ENCODE assay signal across 14 mouse cellular contexts in genomic region chr2:162987218-162987617, GRCm38 (mm10). TPM values are rescaled to one million over a fixed set of nuclear protein-coding genes. Genes with fewer than 3 reads are reported as not detected.
DNase-seq lines count a peak whose midpoint lies in the region; ATAC-seq and TF ChIP-seq lines count a peak whose summit lies in the region.
"Had no signal": no experiment of that assay in that cellular context is flagged by ENCODE, and none has a peak within 500 bp of the region (broad histone marks: within the 10 kb centered on the region; RNA-seq: fewer than 3 reads in every experiment).

TSS of gene Sgk2 (plus strand) at chr2:162987330.

- peak within 1 kb of the TSS; percentile 56 for H3K4me3 ChIP-seq in kidney, adult 2 months (ENCODE audit: insufficient read depth, low read depth, low read length)
- no peak within 1 kb of the TSS for H3K4me3 ChIP-seq in stomach, embryonic 14.5 days (ENCODE audit: low read depth, low read length)
- no peak within 1 kb of the TSS for H3K4me3 ChIP-seq in midbrain, embryonic 16.5 days (ENCODE audit: low read depth, low read length)
- H3K4me3 ChIP-seq: heart, embryonic 10.5 days; hindbrain, embryonic 10.5 days; midbrain, embryonic 13.5 days had no signal

- H3K27ac ChIP-seq in kidney, adult 2 months (ENCODE audit: insufficient read depth, low read depth, low read length): peak within 1 kb of the TSS; percentile 95
- H3K27ac ChIP-seq in stomach, embryonic 14.5 days (ENCODE audit: low read length): no peak within 1 kb of the TSS
- H3K27ac ChIP-seq in midbrain, embryonic 16.5 days (ENCODE audit: low read length): no peak within 1 kb of the TSS
- H3K27ac ChIP-seq: heart, embryonic 10.5 days; hindbrain, embryonic 10.5 days; midbrain, embryonic 13.5 days had no signal

- no peaks in the 10 kb centered on the region for H3K27me3 ChIP-seq in kidney, adult 2 months (replicated peaks; ENCODE audit: control insufficient read depth, insufficient read depth, low read length)
- no peaks in the 10 kb centered on the region for H3K27me3 ChIP-seq in stomach, embryonic 14.5 days (ENCODE audit: control insufficient read depth, insufficient read depth, low read length)
- no peaks in the 10 kb centered on the region; the same call in none of the 2 replicates for H3K27me3 ChIP-seq in midbrain, embryonic 16.5 days (ENCODE audit: control insufficient read depth, insufficient read depth, low read depth, low read length)
- H3K27me3 ChIP-seq: midbrain, embryonic 13.5 days had no signal

- peak; percentile 56 for DNase-seq in adrenal gland, postnatal 10 days
- DNase-seq in adrenal gland, postnatal 4 days (ENCODE audit: low spot score in 2 of 2): no peak
- peak; percentile 97 for DNase-seq in kidney, adult 2 months
- DNase-seq in large intestine, adult 2 months (ENCODE audit: low read depth, low spot score): no peak
- no peak for DNase-seq in retina, embryonic 14.5 days (ENCODE audit: low spot score)
- DNase-seq: cerebellum, adult 2 months; layer of hippocampus, adult 9-11 months; lung, postnatal 14 days had no signal

- H3K36me3 ChIP-seq in kidney, adult 2 months (ENCODE audit: control insufficient read depth, insufficient read depth, low read length): no peaks in the 10 kb centered on the region
- no peaks in the 10 kb centered on the region for H3K36me3 ChIP-seq in stomach, embryonic 14.5 days (ENCODE audit: control insufficient read depth, insufficient read depth, low read length)
- H3K36me3 ChIP-seq in midbrain, embryonic 16.5 days (ENCODE audit: control insufficient read depth, insufficient read depth, low read length): no peaks in the 10 kb centered on the region
- H3K36me3 ChIP-seq: heart, embryonic 10.5 days; hindbrain, embryonic 10.5 days; midbrain, embryonic 13.5 days had no signal

- H3K4me2 ChIP-seq in stomach, embryonic 14.5 days (replicated peaks; ENCODE audit: low read depth, low read length): no peak within 1 kb of the TSS
- no peak within 1 kb of the TSS for H3K4me2 ChIP-seq in midbrain, embryonic 16.5 days (ENCODE audit: low read length)
- H3K4me2 ChIP-seq: midbrain, embryonic 13.5 days had no signal

- peak; percentile 84 for TF ChIP-seq POLR2A in kidney, adult 2 months (IDR thresholded peaks at IDR 0.05; ENCODE audit: low read depth, low read length)

- H3K9me3 ChIP-seq in stomach, embryonic 14.5 days (ENCODE audit: control insufficient read depth, low read depth, low read length): no peaks in the 10 kb centered on the region
- no peaks in the 10 kb centered on the region for H3K9me3 ChIP-seq in midbrain, embryonic 16.5 days (replicated peaks; ENCODE audit: control insufficient read depth, low read length, poor library complexity, severe bottlenecking)
- H3K9me3 ChIP-seq: heart, embryonic 10.5 days; hindbrain, embryonic 10.5 days; midbrain, embryonic 13.5 days had no signal

- H3K4me1 ChIP-seq in kidney, adult 2 months (ENCODE audit: control insufficient read depth, insufficient read depth, low read length): peaks cover 16% of the 10 kb centered on the region
- no peaks in the 10 kb centered on the region for H3K4me1 ChIP-seq in stomach, embryonic 14.5 days (ENCODE audit: control insufficient read depth, insufficient read depth, low read length)
- no peaks in the 10 kb centered on the region for H3K4me1 ChIP-seq in midbrain, embryonic 16.5 days (ENCODE audit: control insufficient read depth, insufficient read depth, low read length)
- H3K4me1 ChIP-seq: heart, embryonic 10.5 days; midbrain, embryonic 13.5 days had no signal

- no peak for TF ChIP-seq CTCF in kidney, adult 2 months (conservative IDR thresholded peaks at IDR 0.05; ENCODE audit: insufficient read depth, insufficient read length, low read depth, low read length)

- WGBS in kidney, adult 2 months: 15% methylated on average over 8 of the region's 8 CpGs
- 22% methylated on average over 8 of the region's 8 CpGs for WGBS in large intestine, adult 2 months
- whole genome bisulfite sequencing in stomach, embryonic 14.5 days: 45% methylated on average over 8 of the region's 8 CpGs
- 73% methylated on average over 8 of the region's 8 CpGs for WGBS in midbrain, embryonic 16.5 days

- peak; percentile 77; the same call in 1 of the 2 replicates for ATAC-seq in stomach, embryonic 14.5 days (ENCODE audit: insufficient number of reproducible peaks, insufficient read depth, low FRiP score, low read depth)
- ATAC-seq in inflammation-experienced regulatory T-cells, adult 6 months: no peak
- ATAC-seq in midbrain, embryonic 16.5 days: no peak
- ATAC-seq: midbrain, embryonic 13.5 days had no signal

- no peak within 1 kb of the TSS for H3K9ac ChIP-seq in stomach, embryonic 14.5 days (replicated peaks; ENCODE audit: low read depth, low read length)
- no peak within 1 kb of the TSS for H3K9ac ChIP-seq in midbrain, embryonic 16.5 days (ENCODE audit: low read depth, low read length)
- H3K9ac ChIP-seq: midbrain, embryonic 13.5 days had no signal

RNA-seq across cellular contexts. Expression of gene Sgk2, which starts in this region (rescaled TPM):
- 1 to 10 TPM; 2.1 to 3.1 TPM for total RNA-seq in adrenal gland, postnatal 10 days (2021)
- 1 to 10 TPM; 1.9 to 3.6 TPM for total RNA-seq in adrenal gland, postnatal 4 days (2021)
- polyA plus RNA-seq in kidney, adult 2 months (2012; rRNA removed): 98.5 and 101 TPM in 2 replicates
- polyA plus RNA-seq in large intestine, adult 2 months (2012; rRNA removed): 13.6 and 15.6 TPM in 2 replicates
- polyA plus RNA-seq in stomach, embryonic 14.5 days (2014; fragmentation: Nextera tagmentation; extraction: Ambion mirVana): 0.08 TPM in 1 of 2 replicates, not detected in the other
- not detected for polyA plus RNA-seq in inflammation-experienced regulatory T-cells, adult 6 months (2017; shearing (Covaris generic))
- polyA plus RNA-seq in midbrain, embryonic 16.5 days (2015; fragmentation: Nextera tagmentation; extraction: Ambion mirVana): 0.17 TPM in 1 of 2 replicates, not detected in the other
- polyA plus RNA-seq: hindbrain, embryonic 10.5 days; midbrain, embryonic 13.5 days had no signal

Comparison
In these comparisons a context has a peak if more than half of its experiments do, and no peak if none do; other contexts are left out.
1. RNA of gene Sgk2 (polyA plus RNA-seq): 98.5 to 101 TPM in kidney, adult 2 months and 13.6 to 15.6 TPM in large intestine, adult 2 months; 0.08 TPM in stomach, embryonic 14.5 days, 0.17 TPM in midbrain, embryonic 16.5 days and not detected in inflammation-experienced regulatory T-cells, adult 6 months; every median in the first group is over 10 times any median in the second.
2. DNase-seq: peak in adrenal gland, postnatal 10 days (single experiment) and kidney, adult 2 months (single experiment); none in adrenal gland, postnatal 4 days (0 of 2), large intestine, adult 2 months (single experiment) and retina, embryonic 14.5 days (single experiment).
3. Peak in ATAC-seq in stomach, embryonic 14.5 days; RNA of the gene not detected or under 1 TPM.